Mouse (Mus musculus) kidney, embryonic 16.5 days (tissue): ENCODE data around the gene Chuk. TPM values are rescaled to one million over a fixed set of nuclear protein-coding genes. Genes with fewer than 3 reads are reported as not detected.
A peak's percentile ranks its signal among the peaks of the same experiment; 100 is the strongest.

Source experiments
- ATAC-seq: fragments of 200-750 bp; cut with Nextera tagmentation; 2 replicates; pipeline ENCODE4 v1.8.0; 2017; ENCODE audit warnings: moderate TSS enrichment; ENCODE audit not compliant: low FRiP score, low TSS enrichment
- H3K27ac ChIP-seq: fragments of 300-500 bp; sonication (generic); 2 replicates; pipeline ENCODE4 v1.5.1; 2014; ENCODE audit warnings: low read length
- H3K27me3 ChIP-seq: fragments of 300-500 bp; sonication (generic); 2 replicates; pipeline ENCODE4 v1.6.1; 2014; ENCODE audit warnings: low read length, control low read depth, mixed read lengths; ENCODE audit not compliant: insufficient read depth
- H3K36me3 ChIP-seq: fragments of 300-500 bp; sonication (generic); 2 replicates; pipeline ENCODE4 v1.6.1; 2014; ENCODE audit warnings: low read length, control low read depth, mixed read lengths; ENCODE audit not compliant: insufficient read depth
- H3K4me1 ChIP-seq: fragments of 300-500 bp; sonication (generic); 2 replicates; pipeline ENCODE4 v1.6.1; 2014; ENCODE audit warnings: low read length, control low read depth, mixed read lengths; ENCODE audit not compliant: insufficient read depth
- H3K4me2 ChIP-seq: fragments of 300-500 bp; sonication (generic); replicated peaks from 2 replicates; pipeline ENCODE4 v1.6.1; 2014; ENCODE audit warnings: low read depth, low read length
- H3K4me3 ChIP-seq: fragments of 300-500 bp; sonication (generic); 2 replicates; pipeline ENCODE4 v1.5.1; 2014; ENCODE audit warnings: mild to moderate bottlenecking, low read length
- H3K9ac ChIP-seq: fragments of 300-500 bp; sonication (generic); replicated peaks from 2 replicates; pipeline ENCODE4 v1.6.1; 2014; ENCODE audit warnings: low read length
- H3K9me3 ChIP-seq: fragments of 300-500 bp; sonication (generic); 2 replicates; pipeline ENCODE4 v1.6.1; 2016; ENCODE audit warnings: low read length, control low read depth
- WGBS: fragments of 180-500 bp; shearing (Covaris S2); extraction: QIAGEN DNeasy Blood & Tissue Kit; methylation state at CpG from one replicate; pipeline ENCODE4 v1.1.7; 2014; 5-methylcytosine and 5-hydroxymethylcytosine counted together
- polyA plus RNA-seq: library from polyadenylated mRNA; unstranded; fragments of >200 nt; fragmentation: Nextera tagmentation; extraction: Ambion mirVana; gene quantifications from 2 replicates; pipeline ENCODE4 v1.2.1, GENCODE M21; 2015

Chuk gene
- polyA plus RNA-seq, 1 experiment from 2014 or later: 52.6 TPM

GRCm38 (mm10) chr19:44060226-44060625 is 47.1 kb downstream of the Chuk start:
- H3K27ac ChIP-seq: no peak overlapping the region
- WGBS: 82% methylated on average over 3 of the region's 3 CpGs

DNA sequence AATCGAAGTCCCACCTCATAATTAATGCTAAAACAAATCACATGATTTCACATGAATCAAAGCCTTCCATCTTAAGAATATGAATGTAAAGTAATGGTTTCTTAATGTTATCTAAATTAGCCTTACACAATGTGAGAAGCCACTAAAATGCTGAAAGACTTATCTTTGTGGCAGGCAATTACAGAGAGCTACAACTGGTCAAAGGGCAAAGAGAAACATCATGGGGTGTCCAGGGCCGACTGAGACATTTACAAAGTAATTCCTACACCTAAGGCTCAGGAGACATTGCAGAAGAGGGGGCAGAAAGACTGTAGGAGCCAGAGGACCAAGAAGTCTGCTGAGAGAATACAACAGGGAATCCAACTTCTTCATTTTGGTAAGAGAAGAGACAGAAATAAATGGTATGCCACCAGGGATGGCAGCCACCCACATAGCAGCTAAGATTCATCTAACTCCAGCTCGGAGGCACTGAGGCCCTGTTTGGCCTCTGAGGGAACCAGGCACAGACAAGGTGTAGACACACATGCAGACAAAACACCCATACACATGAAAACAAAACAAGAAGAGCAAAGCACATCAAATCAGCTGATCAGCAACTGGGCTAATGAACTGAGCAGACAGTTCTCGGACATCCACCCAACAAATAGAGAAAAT is 52.0 kb downstream of the Chuk start:
- 0 out of 2 replicates have a peak overlapping the region, but pooled peaks have one; percentile 16 for H3K27ac ChIP-seq
- WGBS: 69% methylated on average over 4 of the region's 4 CpGs
- H3K4me3 ChIP-seq: no peak overlapping the region
- peaks cover 22% of the 10 kb centered on the region for H3K36me3 ChIP-seq
- ATAC-seq: no peak
- H3K9ac ChIP-seq: no peak overlapping the region
- H3K9me3 ChIP-seq: no peaks in the 10 kb centered on the region
- no peak overlapping the region for H3K4me2 ChIP-seq
- H3K27me3 ChIP-seq: no peaks in the 10 kb centered on the region
- no peaks in the 10 kb centered on the region for H3K4me1 ChIP-seq

More at GRCm38 (mm10) chr19:44060226-44060625, 47.1 kb downstream of the Chuk start:
- no peak overlapping the region for H3K4me2 ChIP-seq
- H3K27me3 ChIP-seq: no peaks in the 10 kb centered on the region
- ATAC-seq: no peak
- no peaks in the 10 kb centered on the region for H3K9me3 ChIP-seq
- no peak overlapping the region for H3K4me3 ChIP-seq
- H3K4me1 ChIP-seq: no peaks in the 10 kb centered on the region
- peaks cover 32% of the 10 kb centered on the region for H3K36me3 ChIP-seq
- no peak overlapping the region for H3K9ac ChIP-seq

GRCm38 (mm10) chr19:44050388-44050787 is 56.9 kb downstream of the Chuk start:
- H3K27me3 ChIP-seq: no peaks in the 10 kb centered on the region
- no peak overlapping the region for H3K4me2 ChIP-seq
- H3K27ac ChIP-seq: no peak overlapping the region
- H3K4me3 ChIP-seq: no peak overlapping the region
- no peak overlapping the region for H3K9ac ChIP-seq
- H3K9me3 ChIP-seq: no peaks in the 10 kb centered on the region
- peaks cover 19% of the 10 kb centered on the region for H3K36me3 ChIP-seq
- 81% methylated on average over 4 of the region's 4 CpGs for WGBS
- ATAC-seq: no peak
- no peaks in the 10 kb centered on the region for H3K4me1 ChIP-seq

DNA sequence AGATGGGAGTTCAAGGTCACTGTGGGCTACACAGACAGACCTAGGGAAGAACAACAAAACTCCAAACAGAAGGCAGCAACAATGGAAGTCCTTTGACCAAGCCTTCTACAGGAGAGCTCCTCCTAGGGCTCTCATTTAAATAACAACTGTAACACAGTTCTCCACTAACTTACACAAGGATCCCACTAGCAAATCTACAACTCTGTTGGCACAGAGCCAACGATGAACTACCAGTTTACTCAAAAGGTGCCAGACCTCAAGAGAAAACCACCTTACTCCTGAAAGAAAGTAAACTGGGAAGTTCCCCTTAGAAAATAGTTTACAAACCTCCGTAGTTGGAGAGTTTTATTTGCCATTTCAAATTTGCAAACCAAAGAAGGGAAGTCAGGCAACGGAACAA is 58.0 kb downstream of the Chuk start:
- Histone ChIP-seq H3K4me3 (no peak overlapping the region), H3K27me3 (no peaks in the 10 kb centered on the region), H3K9me3 (no peaks in the 10 kb centered on the region), H3K9ac (no peak overlapping the region), H3K27ac (no peak overlapping the region), H3K36me3 (peaks cover 24% of the 10 kb centered on the region), H3K4me2 (no peak overlapping the region), H3K4me1 (no peaks in the 10 kb centered on the region)
- 53% methylated on average over 3 of the region's 3 CpGs for WGBS
- no peak for ATAC-seq

GRCm38 (mm10) chr19:44045847-44046246 is 61.4 kb downstream of the Chuk start:
- 76% methylated on average over 3 of the region's 3 CpGs for WGBS
- H3K4me1 ChIP-seq: no peaks in the 10 kb centered on the region
- no peaks in the 10 kb centered on the region for H3K27me3 ChIP-seq
- no peak overlapping the region for H3K27ac ChIP-seq
- no peaks in the 10 kb centered on the region for H3K9me3 ChIP-seq
- no peak overlapping the region for H3K4me3 ChIP-seq
- H3K36me3 ChIP-seq: peaks cover 20% of the 10 kb centered on the region
- ATAC-seq: no peak
- H3K9ac ChIP-seq: no peak overlapping the region
- no peak overlapping the region for H3K4me2 ChIP-seq

DNA sequence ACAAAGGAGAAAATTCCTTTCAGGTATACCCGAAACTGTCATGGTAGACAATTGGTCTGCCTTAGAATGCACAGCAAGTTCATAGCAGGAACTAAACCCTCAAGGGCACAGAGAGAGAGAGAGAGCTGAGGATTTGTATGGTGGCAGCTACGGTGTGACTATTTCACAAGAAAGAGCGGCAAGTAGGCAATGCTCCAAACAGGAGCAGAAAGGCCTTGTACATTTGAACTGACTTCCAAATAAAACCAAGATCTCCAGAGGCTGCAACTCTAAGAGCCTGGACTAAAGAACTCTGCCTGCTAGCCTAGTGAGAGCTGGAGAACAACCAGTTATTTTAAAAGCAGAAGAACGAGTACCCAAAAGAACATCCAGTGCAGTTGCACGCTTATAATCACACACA is 65.2 kb downstream of the Chuk start:
- ATAC-seq: no peak
- Histone ChIP-seq H3K4me2 (no peak overlapping the region), H3K36me3 (peaks cover 30% of the 10 kb centered on the region), H3K27ac (no peak overlapping the region), H3K4me1 (no peaks in the 10 kb centered on the region), H3K27me3 (no peaks in the 10 kb centered on the region), H3K9me3 (no peaks in the 10 kb centered on the region), H3K9ac (no peak overlapping the region), H3K4me3 (no peak overlapping the region)
- WGBS: 88% methylated on average over 5 of the region's 5 CpGs

- WGBS: 92% methylated on average over 5 of the region's 5 CpGs
- no peak overlapping the region for H3K4me2 ChIP-seq
- H3K4me3 ChIP-seq: no peak overlapping the region
- H3K27me3 ChIP-seq: no peaks in the 10 kb centered on the region
- no peaks in the 10 kb centered on the region for H3K9me3 ChIP-seq
- H3K36me3 ChIP-seq: peaks cover 26% of the 10 kb centered on the region
- H3K4me1 ChIP-seq: no peaks in the 10 kb centered on the region
- H3K27ac ChIP-seq: peak overlapping the region; percentile 60
- no peak overlapping the region for H3K9ac ChIP-seq
- ATAC-seq: no peak
Measured at GRCm38 (mm10) chr19:44033396-44033795, 73.9 kb downstream of the Chuk start.

- H3K27me3 ChIP-seq: no peaks in the 10 kb centered on the region
- no peaks in the 10 kb centered on the region for H3K4me1 ChIP-seq
- peak overlapping the region; percentile 78 for H3K27ac ChIP-seq
- H3K4me3 ChIP-seq: no peak overlapping the region
- H3K36me3 ChIP-seq: peaks cover 22% of the 10 kb centered on the region
- ATAC-seq: peak; percentile 78
- no peak overlapping the region for H3K9ac ChIP-seq
- 78% methylated on average over 11 of the region's 11 CpGs for WGBS
- no peak overlapping the region for H3K4me2 ChIP-seq
- no peaks in the 10 kb centered on the region for H3K9me3 ChIP-seq
Measured at GRCm38 (mm10) chr19:44032046-44032744, 75.1 kb downstream of the Chuk start.

GRCm38 (mm10) chr19:44030024-44030423 is 77.3 kb downstream of the Chuk start:
- no peak overlapping the region for H3K27ac ChIP-seq
- no peak for ATAC-seq
- 93% methylated on average over 5 of the region's 5 CpGs for WGBS
- 0 out of 2 replicates have a peak, but pooled peaks cover 2% of the 10 kb centered on the region for H3K36me3 ChIP-seq
- no peak overlapping the region for H3K4me2 ChIP-seq
- no peaks in the 10 kb centered on the region for H3K27me3 ChIP-seq
- H3K9me3 ChIP-seq: no peaks in the 10 kb centered on the region
- H3K9ac ChIP-seq: no peak overlapping the region
- H3K4me1 ChIP-seq: peaks cover 5% of the 10 kb centered on the region
- H3K4me3 ChIP-seq: no peak overlapping the region

DNA sequence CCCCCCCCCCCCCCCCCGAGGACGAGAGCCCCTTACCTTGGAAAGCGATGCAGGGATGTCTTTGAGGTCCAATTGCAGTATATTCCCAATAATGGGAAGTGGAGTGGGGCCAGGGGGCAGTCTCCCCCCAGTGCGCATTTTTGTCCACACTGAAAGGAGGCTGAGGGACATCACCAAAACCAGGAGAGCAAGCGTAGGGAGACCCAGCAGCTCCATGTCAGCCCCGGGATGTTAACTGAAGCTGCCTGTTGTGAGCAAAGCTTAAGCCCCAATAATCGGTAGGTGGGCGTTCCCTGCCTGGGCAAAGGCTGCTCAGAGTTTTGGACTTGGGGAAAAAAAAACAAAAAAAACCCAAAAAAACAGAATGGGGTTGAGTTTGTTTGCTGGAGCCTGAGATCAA is 78.3 kb downstream of the Chuk start, which contains the start of gene Cyp2c23:
Cyp2c23 (minus strand) TSS at position 237 of the 400 bp plus-strand sequence.
- Histone ChIP-seq H3K9ac (no peak within 1 kb of the TSS), H3K4me3 (no peak within 1 kb of the TSS), H3K27ac (no peak within 1 kb of the TSS), H3K4me1 (peaks cover 5% of the 10 kb centered on the region), H3K27me3 (no peaks in the 10 kb centered on the region), H3K4me2 (no peak within 1 kb of the TSS), H3K9me3 (no peaks in the 10 kb centered on the region), H3K36me3 (no peaks in the 10 kb centered on the region)
- WGBS: 76% methylated on average over 8 of the region's 8 CpGs
- ATAC-seq: no peak
